Mouse (Mus musculus) kidney, adult 2 months (tissue): ENCODE data around the gene Gm20807.
"Not testable (repeated sequence)": the region's sequence is repeated elsewhere in the genome, so short reads cannot be mapped to it uniquely, and the experiment has no call there.

ENCODE experiments used
- CTCF ChIP-seq: fragments of 200-500 bp; conservative IDR thresholded peaks from 2 replicates; pipeline ENCODE4 v1.5.1; 2011; ENCODE audit warnings: low read depth, mild to moderate bottlenecking, control low read depth, low read length, moderate library complexity, mixed read lengths; ENCODE audit not compliant: insufficient read depth, insufficient read length
- POLR2A ChIP-seq: fragments of 200-500 bp; IDR thresholded peaks from one replicate; pipeline ENCODE4 v1.6.1; 2011; ENCODE audit warnings: low read depth, low read length, control low read depth

DNA sequence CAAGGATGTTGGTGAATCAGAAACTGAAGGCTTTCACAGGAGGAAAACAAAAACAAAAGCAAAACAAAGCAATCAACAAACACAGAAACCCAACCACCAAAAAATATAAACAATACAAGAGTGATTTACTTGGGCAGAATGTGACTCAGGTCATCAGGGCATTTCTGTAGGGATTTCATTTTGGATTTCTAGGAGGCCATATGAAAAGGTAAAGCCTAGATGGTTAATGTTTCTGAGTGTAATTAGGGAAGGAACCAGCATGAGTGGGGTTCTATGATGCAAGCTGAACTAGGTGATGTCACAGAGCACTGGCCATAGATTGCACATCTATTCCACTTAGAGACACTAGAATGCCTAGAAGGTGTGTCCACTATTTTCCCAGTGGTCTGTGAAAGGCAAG lies at the start of gene Gm20807:
- TF ChIP-seq CTCF, POLR2A: not testable (repeated sequence)
